Mouse (Mus musculus) erythroblast, embryonic 14.5 days (primary cell): ENCODE data around the gene Nubp2.

ENCODE experiments used
- GATA1 ChIP-seq: IDR thresholded peaks from 2 replicates; pipeline ENCODE4 v1.6.1; 2012; ENCODE audit warnings: low read length, inconsistent platforms, mixed read lengths
- TAL1 ChIP-seq: IDR thresholded peaks from 3 replicates; pipeline ENCODE4 v1.6.1; 2012; ENCODE audit warnings: low read length, inconsistent platforms, mixed read lengths

DNA sequence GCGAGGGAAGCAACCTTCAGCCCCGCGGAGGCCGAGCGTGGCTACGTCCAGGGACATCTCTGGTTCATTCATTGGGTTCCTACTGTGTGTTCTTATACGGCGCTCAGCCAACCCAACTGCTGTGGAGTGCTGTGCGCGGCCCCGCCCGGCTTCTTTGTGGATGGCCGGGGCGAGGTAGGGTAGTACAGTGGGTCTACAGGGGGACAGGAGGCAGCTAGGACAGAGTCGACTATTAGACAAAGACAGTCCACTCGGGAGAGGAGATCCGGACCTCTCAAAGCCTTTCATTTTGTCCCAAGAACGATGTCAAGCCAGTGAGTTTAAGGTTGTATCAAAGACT lies 753 bp upstream of the Nubp2 start:
- TF ChIP-seq TAL1, result no peak
- TF ChIP-seq GATA1, result no peak
